Mouse (Mus musculus) liver, embryonic 11.5 days (tissue): ENCODE data around the gene Sptbn1. TPM values are rescaled to one million over a fixed set of nuclear protein-coding genes. Genes with fewer than 3 reads are reported as not detected.

Experiments
- ATAC-seq: fragments of 200-750 bp; cut with Nextera tagmentation; replicated peaks from 2 replicates; pipeline ENCODE4 v1.8.0; 2017; ENCODE audit warnings: moderate number of reproducible peaks, mild to moderate bottlenecking, moderate TSS enrichment, moderate library complexity; ENCODE audit not compliant: low FRiP score
- DNase-seq: peaks from one replicate; pipeline ENCODE4 v3.0.0-alpha.2; 2017; ENCODE audit warnings: low spot score
- H3K27ac ChIP-seq: fragments of 300-500 bp; sonication (generic); 2 replicates; pipeline ENCODE4 v1.5.1; 2014; ENCODE audit warnings: mild to moderate bottlenecking, low read depth, low read length, control low read depth
- H3K27me3 ChIP-seq: fragments of 300-500 bp; sonication (generic); replicated peaks from 2 replicates; pipeline ENCODE4 v1.6.1; 2014; ENCODE audit warnings: low read length, mixed read lengths; ENCODE audit not compliant: control insufficient read depth, insufficient read depth
- H3K36me3 ChIP-seq: fragments of 300-500 bp; sonication (generic); 2 replicates; pipeline ENCODE4 v1.6.1; 2014; ENCODE audit warnings: mild to moderate bottlenecking, low read length, moderate library complexity, mixed read lengths; ENCODE audit not compliant: control insufficient read depth, insufficient read depth
- H3K4me1 ChIP-seq: fragments of 300-500 bp; sonication (generic); replicated peaks from 2 replicates; pipeline ENCODE4 v1.6.1; 2014; ENCODE audit warnings: low read length, mixed read lengths; ENCODE audit not compliant: control insufficient read depth, insufficient read depth
- H3K4me2 ChIP-seq: fragments of 300-500 bp; sonication (generic); 2 replicates; pipeline ENCODE4 v1.6.1; 2014; ENCODE audit warnings: mild to moderate bottlenecking, control low read depth, moderate library complexity
- H3K4me3 ChIP-seq: fragments of 300-500 bp; sonication (generic); 2 replicates; pipeline ENCODE4 v1.5.1; 2014; ENCODE audit warnings: low read depth, low read length, control low read depth
- H3K9ac ChIP-seq: fragments of 300-500 bp; sonication (generic); 2 replicates; pipeline ENCODE4 v1.6.1; 2014; ENCODE audit warnings: low read depth, low read length, control low read depth
- H3K9me3 ChIP-seq: fragments of 300-500 bp; sonication (generic); 2 replicates; pipeline ENCODE4 v1.6.1; 2016; ENCODE audit warnings: low read length, inconsistent platforms, mixed read lengths; ENCODE audit not compliant: control insufficient read depth
- WGBS: fragments of 180-500 bp; shearing (Covaris S2); extraction: QIAGEN DNeasy Blood & Tissue Kit; methylation state at CpG from one replicate; pipeline ENCODE4 v1.1.7; 2014; 5-methylcytosine and 5-hydroxymethylcytosine counted together
- polyA plus RNA-seq: library from polyadenylated mRNA; unstranded; fragments of >200 nt; fragmentation: Nextera tagmentation; extraction: Ambion mirVana; gene quantifications from 2 replicates; pipeline ENCODE4 v1.2.1, GENCODE M21; 2014

Sptbn1 gene
- polyA plus RNA-seq, 1 experiment from 2014 or later, result 45.8 TPM

DNA sequence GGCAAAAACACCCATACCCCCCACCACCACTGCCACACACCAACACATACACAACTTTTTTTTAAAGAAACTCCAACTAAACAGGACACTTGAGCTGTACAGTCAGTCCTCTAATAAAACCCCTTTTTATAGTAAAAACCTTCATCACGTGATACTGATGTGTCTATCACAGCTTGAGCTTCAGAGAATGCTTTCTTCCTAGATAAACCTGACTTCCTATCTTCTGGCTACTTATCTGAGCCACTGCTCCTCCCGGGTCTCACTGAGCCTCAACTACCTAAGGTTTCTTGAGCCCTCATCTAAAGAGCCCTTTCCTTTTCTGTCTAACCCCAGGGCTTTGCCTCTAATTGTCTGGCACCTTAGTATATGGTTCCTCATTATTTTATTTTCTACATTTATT is 113.0 kb downstream of the Sptbn1 start:
- no peaks in the 10 kb centered on the region for H3K9me3 ChIP-seq
- H3K27ac ChIP-seq, result no peak overlapping the region
- peaks cover 24% of the 10 kb centered on the region for H3K4me1 ChIP-seq
- 28% methylated on average over 2 of the region's 2 CpGs for WGBS
- no peak overlapping the region for H3K4me2 ChIP-seq
- H3K36me3 ChIP-seq, result peaks cover 8% of the 10 kb centered on the region
- ATAC-seq (peak; percentile 32; the same call in 1 of the 2 replicates), DNase-seq (no peak)
- no peak overlapping the region for H3K4me3 ChIP-seq
- H3K27me3 ChIP-seq, result no peaks in the 10 kb centered on the region
- H3K9ac ChIP-seq, result no peak overlapping the region

- H3K4me3 ChIP-seq, result no peak overlapping the region
- H3K27me3 ChIP-seq, result no peaks in the 10 kb centered on the region
- H3K4me2 ChIP-seq, result no peak overlapping the region
- H3K27ac ChIP-seq, result no peak overlapping the region
- no peak overlapping the region for H3K9ac ChIP-seq
- peaks cover 11% of the 10 kb centered on the region for H3K36me3 ChIP-seq
- 89% methylated on average over 5 of the region's 5 CpGs for WGBS
- H3K4me1 ChIP-seq, result no peaks in the 10 kb centered on the region
- H3K9me3 ChIP-seq, result no peaks in the 10 kb centered on the region
- DNase-seq (no peak), ATAC-seq (no peak)
These were observed 119.1 kb downstream of the Sptbn1 start for GRCm38 (mm10) chr11:30148888-30149287.

- Histone ChIP-seq H3K27ac (no peak overlapping the region), H3K4me1 (no peaks in the 10 kb centered on the region), H3K9ac (no peak overlapping the region), H3K4me3 (no peak overlapping the region), H3K9me3 (no peaks in the 10 kb centered on the region), H3K4me2 (no peak overlapping the region), H3K36me3 (peaks cover 7% of the 10 kb centered on the region; the same call in 1 of the 2 replicates), H3K27me3 (no peaks in the 10 kb centered on the region)
- DNase-seq (no peak), ATAC-seq (no peak)
These were observed 119.6 kb downstream of the Sptbn1 start for GRCm38 (mm10) chr11:30148378-30148777.

DNA sequence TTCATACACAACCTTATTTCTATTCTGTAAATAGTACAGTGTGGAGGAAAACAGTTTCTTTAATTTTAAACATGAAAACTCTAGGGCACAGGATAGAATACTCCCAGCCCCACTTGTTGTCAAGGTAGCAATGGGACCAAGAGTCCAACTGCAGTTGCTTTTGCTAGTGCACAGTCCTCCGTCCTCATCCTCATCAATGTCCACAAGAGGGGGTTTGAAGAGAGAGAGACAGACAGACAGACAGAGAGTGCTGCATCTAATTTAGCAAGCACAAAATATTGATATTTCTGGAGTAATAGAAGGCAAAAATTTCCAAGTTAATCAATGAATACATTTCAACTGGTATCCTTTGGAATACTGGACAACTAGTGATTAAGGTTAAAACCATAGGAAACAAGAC is 120.1 kb downstream of the Sptbn1 start:
- no peaks in the 10 kb centered on the region for H3K4me1 ChIP-seq
- no peak overlapping the region for H3K4me3 ChIP-seq
- ATAC-seq, result no peak
- no peaks in the 10 kb centered on the region for H3K9me3 ChIP-seq
- H3K27ac ChIP-seq, result no peak overlapping the region
- H3K36me3 ChIP-seq, result peaks cover 8% of the 10 kb centered on the region; the same call in 1 of the 2 replicates
- no peak overlapping the region for H3K9ac ChIP-seq
- no peak overlapping the region for H3K4me2 ChIP-seq
- 93% methylated on average over 1 of the region's 1 CpGs for WGBS
- H3K27me3 ChIP-seq, result no peaks in the 10 kb centered on the region
- no peak for DNase-seq

GRCm38 (mm10) chr11:30143090-30143489 is 124.9 kb downstream of the Sptbn1 start:
- Histone ChIP-seq H3K4me2 (no peak overlapping the region), H3K9me3 (no peaks in the 10 kb centered on the region), H3K9ac (no peak overlapping the region), H3K4me3 (no peak overlapping the region), H3K27ac (no peak overlapping the region), H3K27me3 (no peaks in the 10 kb centered on the region), H3K4me1 (no peaks in the 10 kb centered on the region), H3K36me3 (peaks cover 30% of the 10 kb centered on the region)
- no peak for ATAC-seq
- 90% methylated on average over 6 of the region's 6 CpGs for WGBS
- DNase-seq, result no peak

GRCm38 (mm10) chr11:30139165-30139826 is 128.7 kb downstream of the Sptbn1 start:
- Histone ChIP-seq H3K9ac (no peak overlapping the region), H3K4me3 (no peak overlapping the region), H3K27ac (no peak overlapping the region), H3K4me1 (no peaks in the 10 kb centered on the region), H3K4me2 (no peak overlapping the region), H3K27me3 (no peaks in the 10 kb centered on the region), H3K36me3 (peaks cover 36% of the 10 kb centered on the region), H3K9me3 (no peaks in the 10 kb centered on the region)
- no peak for ATAC-seq
- 86% methylated on average over 17 of the region's 17 CpGs for WGBS
- no peak for DNase-seq

DNA sequence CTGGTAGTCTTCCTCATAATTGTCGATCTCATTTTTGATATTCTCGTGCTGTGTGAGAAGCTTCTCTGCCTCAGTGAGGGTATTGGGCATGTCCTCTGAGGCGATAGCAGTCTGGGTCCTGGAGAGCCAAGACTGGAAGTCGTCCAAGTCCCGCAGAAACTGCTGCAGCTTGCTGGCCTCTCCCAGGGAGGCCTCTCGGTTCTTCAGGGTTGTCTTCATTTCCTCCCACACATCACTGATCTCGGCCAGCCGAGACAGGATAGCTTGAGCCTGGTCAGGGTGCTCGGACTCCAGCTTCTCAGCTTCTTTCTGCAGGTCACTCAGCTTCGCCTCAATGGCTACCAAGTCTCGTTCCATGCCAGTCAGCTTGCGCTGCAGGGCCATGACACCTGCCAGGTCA is 130.9 kb downstream of the Sptbn1 start:
- Histone ChIP-seq H3K4me1 (no peaks in the 10 kb centered on the region), H3K9ac (no peak overlapping the region), H3K4me3 (no peak overlapping the region), H3K9me3 (no peaks in the 10 kb centered on the region), H3K36me3 (peaks cover 32% of the 10 kb centered on the region), H3K27ac (no peak overlapping the region), H3K27me3 (no peaks in the 10 kb centered on the region), H3K4me2 (no peak overlapping the region)
- no peak for ATAC-seq
- WGBS, result 88% methylated on average over 12 of the region's 12 CpGs
- no peak for DNase-seq

DNA sequence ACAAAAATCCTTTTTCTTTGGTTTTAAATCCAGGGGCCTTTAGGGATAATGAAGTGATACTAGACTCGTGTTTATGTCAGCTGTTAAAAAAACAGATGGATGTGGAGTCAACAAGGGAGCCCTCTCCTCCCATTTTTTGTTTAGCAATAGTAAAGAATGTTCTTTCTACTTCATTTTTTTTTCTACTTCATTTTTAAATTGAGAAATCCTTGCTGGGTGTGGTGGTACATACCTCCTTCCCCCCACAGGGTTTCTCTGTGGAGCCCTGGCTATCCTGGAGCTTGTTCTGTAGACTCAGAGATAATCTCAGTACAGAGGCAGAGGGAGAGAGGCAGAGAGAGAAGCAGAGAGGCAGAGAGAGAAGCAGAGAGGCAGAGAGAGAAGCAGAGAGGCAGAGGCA is 133.9 kb downstream of the Sptbn1 start:
- Histone ChIP-seq H3K4me2 (no peak overlapping the region), H3K9ac (no peak overlapping the region), H3K36me3 (peaks cover 26% of the 10 kb centered on the region), H3K27ac (no peak overlapping the region), H3K27me3 (no peaks in the 10 kb centered on the region), H3K9me3 (no peaks in the 10 kb centered on the region), H3K4me3 (no peak overlapping the region), H3K4me1 (no peaks in the 10 kb centered on the region)
- no peak for DNase-seq
- WGBS, result 67% methylated on average over 1 of the region's 1 CpGs
- no peak for ATAC-seq

DNA sequence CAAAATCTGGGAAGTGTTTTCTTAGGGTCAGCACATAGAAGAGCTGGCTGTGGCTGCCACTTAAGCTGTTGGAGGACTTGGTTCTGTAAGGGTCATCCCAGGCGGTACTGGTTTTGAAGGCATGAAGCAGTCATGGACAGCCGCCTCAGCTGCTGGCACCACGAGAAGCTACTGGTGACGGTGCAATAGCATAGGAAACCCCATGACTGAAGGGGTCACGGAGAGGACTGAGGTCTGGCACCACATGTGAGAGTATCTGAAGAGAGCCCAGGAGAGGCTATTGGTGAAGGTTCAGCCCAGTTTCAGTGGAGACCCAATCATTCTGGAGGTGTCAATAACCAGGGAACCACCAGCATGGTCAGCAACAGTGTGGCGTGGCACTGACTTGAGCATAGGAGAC is 135.4 kb downstream of the Sptbn1 start:
- WGBS, result 87% methylated on average over 6 of the region's 6 CpGs
- Histone ChIP-seq H3K27ac (no peak overlapping the region), H3K9ac (no peak overlapping the region), H3K4me1 (no peaks in the 10 kb centered on the region), H3K9me3 (no peaks in the 10 kb centered on the region), H3K4me2 (no peak overlapping the region), H3K27me3 (no peaks in the 10 kb centered on the region), H3K36me3 (peaks cover 19% of the 10 kb centered on the region), H3K4me3 (no peak overlapping the region)
- no peak for DNase-seq
- ATAC-seq, result no peak
